Mouse (Mus musculus) CH12.LX (cell line): ENCODE measurements around the gene Prl. TPM values are rescaled to one million over a fixed set of nuclear protein-coding genes. Genes with fewer than 3 reads are reported as not detected.

ENCODE experiments used
- DNase-seq: peaks from one replicate; pipeline ENCODE4 v3.0.0-alpha.2; 2013; ENCODE audit errors: extremely low read depth
- H3K27ac ChIP-seq: 2 replicates; pipeline ENCODE4 v1.5.1; 2012; ENCODE audit warnings: low read depth, mild to moderate bottlenecking, control low read depth, moderate library complexity; ENCODE audit not compliant: insufficient read depth
- H3K27me3 ChIP-seq: replicated peaks from 2 replicates; pipeline ENCODE3; 2012; ENCODE audit warnings: inconsistent platforms
- H3K36me3 ChIP-seq, 2 experiments: replicated peaks in 1 of 2; 2 replicates each; pipeline versions ENCODE3 to v1.6.1; 2012; ENCODE audit warnings: inconsistent platforms in 1 of 2, low read length in 1 of 2, mild to moderate bottlenecking in 1 of 2, mixed read lengths in 1 of 2, moderate library complexity in 1 of 2; ENCODE audit not compliant: control insufficient read depth in 1 of 2, insufficient read depth in 1 of 2
- H3K4me1 ChIP-seq, 2 experiments: 2 replicates each; pipeline ENCODE4 v1.6.1; 2012; ENCODE audit warnings: inconsistent platforms in 1 of 2, moderate library complexity in 1 of 2; ENCODE audit not compliant: insufficient read depth in 2 of 2, control insufficient read depth in 1 of 2
- H3K4me2 ChIP-seq: 2 replicates; pipeline ENCODE4 v1.6.1; 2012; ENCODE audit warnings: low read depth, mild to moderate bottlenecking, control low read depth; ENCODE audit not compliant: poor library complexity, insufficient read depth, severe bottlenecking
- H3K4me3 ChIP-seq, 3 experiments: fragments of 150-350 bp in 1 of 3; sonication (generic) in 1 of 3; replicated peaks in 1 of 3; 2 replicates each; pipeline versions ENCODE3 to v1.5.1; 2011 to 2012; ENCODE audit warnings: low read depth in 2 of 3, low read length in 2 of 3, mild to moderate bottlenecking in 2 of 3, moderate library complexity in 2 of 3, control low read depth in 1 of 3, improper control_type of control experiment in 1 of 3, inconsistent platforms in 1 of 3, mixed read lengths in 1 of 3; ENCODE audit not compliant: poor library complexity in 1 of 3
- H3K79me2 ChIP-seq: replicated peaks from 2 replicates; pipeline ENCODE4 v1.6.1; 2012; ENCODE audit warnings: mild to moderate bottlenecking, moderate library complexity; ENCODE audit not compliant: control insufficient read depth, poor library complexity, insufficient read depth, severe bottlenecking; ENCODE audit errors: extremely low read depth
- H3K9ac ChIP-seq: 2 replicates; pipeline ENCODE4 v1.6.1; 2012; ENCODE audit warnings: low read depth, mild to moderate bottlenecking, control low read depth, moderate library complexity; ENCODE audit not compliant: insufficient read depth
- H3K9me3 ChIP-seq: replicated peaks from 2 replicates; pipeline ENCODE3; 2012; ENCODE audit warnings: low read length, inconsistent platforms, mixed read lengths
- BHLHE40 ChIP-seq: IDR thresholded peaks from 2 replicates; pipeline ENCODE4 v1.6.1; 2011; ENCODE audit warnings: mild to moderate bottlenecking, low read depth, low read length, improper control_type of control experiment
- CHD2 ChIP-seq: IDR thresholded peaks from 2 replicates; pipeline ENCODE4 v1.6.1; 2011; ENCODE audit warnings: low read length, improper control_type of control experiment
- HCFC1 ChIP-seq: IDR thresholded peaks from 2 replicates; pipeline ENCODE4 v1.6.1; 2012; ENCODE audit warnings: low read depth, mild to moderate bottlenecking, inconsistent platforms, low read length, improper control_type of control experiment
- MAX ChIP-seq: IDR thresholded peaks from 2 replicates; pipeline ENCODE4 v1.6.1; 2011; ENCODE audit warnings: low read length, improper control_type of control experiment
- MAZ ChIP-seq: IDR thresholded peaks from 2 replicates; pipeline ENCODE4 v1.6.1; 2012; ENCODE audit warnings: low read depth, mild to moderate bottlenecking, inconsistent platforms, low read length, improper control_type of control experiment, moderate library complexity
- MXI1 ChIP-seq: IDR thresholded peaks from 2 replicates; pipeline ENCODE4 v1.6.1; 2011; ENCODE audit warnings: mild to moderate bottlenecking, low read depth, low read length, improper control_type of control experiment
- MYC ChIP-seq: IDR thresholded peaks from 2 replicates; pipeline ENCODE4 v1.6.1; 2011; ENCODE audit warnings: low read depth, mild to moderate bottlenecking, improper control_type of control experiment, low read length
- POLR2AphosphoS2 ChIP-seq: IDR thresholded peaks from 2 replicates; pipeline ENCODE4 v1.6.1; 2011; ENCODE audit warnings: low read depth, low read length, improper control_type of control experiment
- RAD21 ChIP-seq: IDR thresholded peaks from 2 replicates; pipeline ENCODE4 v1.6.1; 2011; ENCODE audit warnings: low read depth, mild to moderate bottlenecking, low read length, improper control_type of control experiment, moderate library complexity
- RCOR1 ChIP-seq: conservative IDR thresholded peaks from 2 replicates; pipeline ENCODE4 v1.6.1; 2012; ENCODE audit warnings: low read depth, mild to moderate bottlenecking, inconsistent platforms, low read length, improper control_type of control experiment
- SMC3 ChIP-seq: IDR thresholded peaks from 2 replicates; pipeline ENCODE4 v1.6.1; 2011; ENCODE audit warnings: low read depth, low read length, improper control_type of control experiment
- TCF12 ChIP-seq: IDR thresholded peaks from 2 replicates; pipeline ENCODE4 v1.6.1; 2014; ENCODE audit warnings: low read depth, mild to moderate bottlenecking, inconsistent platforms, low read length, improper control_type of control experiment
- UBTF ChIP-seq: IDR thresholded peaks from 2 replicates; pipeline ENCODE4 v1.6.1; 2012; ENCODE audit warnings: low read depth, mild to moderate bottlenecking, inconsistent platforms, low read length, improper control_type of control experiment, moderate library complexity
- USF2 ChIP-seq: conservative IDR thresholded peaks from 2 replicates; pipeline ENCODE4 v1.6.1; 2011; ENCODE audit warnings: low read depth, low read length, improper control_type of control experiment
- ZMIZ1 ChIP-seq: IDR thresholded peaks from 2 replicates; pipeline ENCODE4 v1.6.1; 2012; ENCODE audit warnings: low read depth, mild to moderate bottlenecking, inconsistent platforms, low read length, improper control_type of control experiment
- ZNF384 ChIP-seq: IDR thresholded peaks from 2 replicates; pipeline ENCODE4 v1.6.1; 2012; ENCODE audit warnings: low read depth, low read length, improper control_type of control experiment, inconsistent platforms
- dilution Hi-C: fragments of 300-500 bp; cut with MboI; formaldehyde crosslinking; loops from 2 replicates; pipeline ENCODE4 v1.14.3; 2020; ENCODE audit warnings: low sequenced_read_pairs; ENCODE audit not compliant: extremely low pct_unique_long_range_greater_than_20kb, extremely low pct_ligation_motif_present
- in situ Hi-C: fragments of 300-500 bp; cut with MboI; formaldehyde crosslinking; loops from 3 replicates; pipeline ENCODE4 v1.14.3; 2019; ENCODE audit warnings: low sequenced_read_pairs, low pct_ligation_motif_present, low pct_unique_long_range_greater_than_20kb, mixed read lengths
- polyA plus RNA-seq: library from polyadenylated mRNA; unstranded; fragments of >175 nt; gene quantifications from 2 replicates; pipeline ENCODE4 v1.2.1, GENCODE M21; 2012; ENCODE audit warnings: low read depth; ENCODE audit not compliant: insufficient read length
- total RNA-seq, 2 experiments: library from RNA; depleted of rRNA; stranded (reverse); fragments of 300-350 nt in 1 of 2; fragments of >200 nt in 1 of 2; gene quantifications; 2 replicates each; pipeline ENCODE4 v1.2.3; 2012 to 2014

The Prl gene
- total and polyA plus RNA-seq, 3 experiments: not detected

- no peak overlapping the region for H3K9ac ChIP-seq
- no peaks in the 10 kb centered on the region for H3K36me3 ChIP-seq
- no peaks in the 10 kb centered on the region for H3K9me3 ChIP-seq
- H3K4me3 ChIP-seq: no peak overlapping the region
- no peaks in the 10 kb centered on the region for H3K27me3 ChIP-seq
- no peaks in the 10 kb centered on the region for H3K79me2 ChIP-seq
- H3K4me2 ChIP-seq: no peak overlapping the region
- H3K27ac ChIP-seq: no peak overlapping the region
- DNase-seq: no peak
- dilution Hi-C loops: no loop called here
- TF ChIP-seq TCF12: no peak
- no peak for TF ChIP-seq MAZ
- in situ Hi-C loops: no loop called here
- no peaks in the 10 kb centered on the region for H3K4me1 ChIP-seq
These were observed 26.1 kb upstream of the Prl start for GRCm38 (mm10) chr13:27031101-27031852.

- no peak overlapping the region for H3K4me3 ChIP-seq
- no peak overlapping the region for H3K9ac ChIP-seq
- no peaks in the 10 kb centered on the region for H3K4me1 ChIP-seq
- DNase-seq: no peak
- dilution Hi-C loops (no loop called here), in situ Hi-C loops (no loop called here)
- no peak overlapping the region for H3K4me2 ChIP-seq
- no peak overlapping the region for H3K27ac ChIP-seq
- H3K9me3 ChIP-seq: no peaks in the 10 kb centered on the region
- H3K36me3 ChIP-seq: no peaks in the 10 kb centered on the region
- TF ChIP-seq ZNF384: no peak
- TF ChIP-seq USF2: no peak
- TF ChIP-seq POLR2AphosphoS2: no peak
- TF ChIP-seq RCOR1: no peak
- no peak for TF ChIP-seq RAD21
- no peak for TF ChIP-seq HCFC1
- no peak for TF ChIP-seq CHD2
- no peak for TF ChIP-seq MAX
- no peak for TF ChIP-seq MXI1
- TF ChIP-seq UBTF: no peak
- no peak for TF ChIP-seq MAZ
- TF ChIP-seq MYC: no peak
- no peak for TF ChIP-seq BHLHE40
- no peak for TF ChIP-seq SMC3
- TF ChIP-seq ZMIZ1: no peak
- no peaks in the 10 kb centered on the region for H3K27me3 ChIP-seq
- H3K79me2 ChIP-seq: no peaks in the 10 kb centered on the region
These were observed 25.5 kb upstream of the Prl start for GRCm38 (mm10) chr13:27031853-27032240.
